Mouse (Mus musculus) stomach, postnatal 0 days (tissue): ENCODE data around the gene Gm45194.

Experiments used
- CTCF ChIP-seq: IDR thresholded peaks from 2 replicates; pipeline ENCODE4 v1.5.1; 2016; ENCODE audit warnings: antibody characterized with exemption, low read depth, mild to moderate bottlenecking, moderate library complexity
- EP300 ChIP-seq: optimal IDR thresholded peaks from 2 replicates; pipeline ENCODE3; 2016; ENCODE audit warnings: antibody characterized with exemption

GRCm38 (mm10) chrX:111895084-111895779 lies 4.0 kb downstream of the Gm45194 start:
- TF ChIP-seq EP300 (no peak), CTCF (no peak)
